Mouse (Mus musculus) embryonic facial prominence, embryonic 10.5 days (tissue): Measurements from ENCODE around the gene Sv2c. TPM values are rescaled to one million over a fixed set of nuclear protein-coding genes. Genes with fewer than 3 reads are reported as not detected.

Source experiments
- DNase-seq: peaks from one replicate; pipeline ENCODE4 v3.0.0-alpha.2; 2017; ENCODE audit warnings: low spot score
- H3K27ac ChIP-seq: fragments of 300-500 bp; sonication (generic); replicated peaks from 2 replicates; pipeline ENCODE4 v1.5.1; 2016; ENCODE audit warnings: mild to moderate bottlenecking
- H3K27me3 ChIP-seq: fragments of 300-500 bp; sonication (generic); replicated peaks from 2 replicates; pipeline ENCODE4 v1.6.1; 2016; ENCODE audit warnings: low read depth, mild to moderate bottlenecking; ENCODE audit not compliant: poor library complexity, severe bottlenecking
- H3K36me3 ChIP-seq: fragments of 300-500 bp; sonication (generic); replicated peaks from 2 replicates; pipeline ENCODE4 v1.6.1; 2016; ENCODE audit warnings: mild to moderate bottlenecking, moderate library complexity
- H3K4me1 ChIP-seq: fragments of 300-500 bp; sonication (generic); 2 replicates; pipeline ENCODE4 v1.6.1; 2016
- H3K4me3 ChIP-seq: fragments of 300-500 bp; sonication (generic); 2 replicates; pipeline ENCODE4 v1.5.1; 2016; ENCODE audit warnings: mild to moderate bottlenecking, moderate library complexity
- H3K9me3 ChIP-seq: fragments of 300-500 bp; sonication (generic); 2 replicates; pipeline ENCODE4 v1.6.1; 2016; ENCODE audit warnings: mild to moderate bottlenecking
- WGBS: fragments of 180-500 bp; shearing (Covaris S2); methylation state at CpG from one replicate; pipeline ENCODE4 v1.1.7; 2016; 5-methylcytosine and 5-hydroxymethylcytosine counted together
- polyA plus RNA-seq: library from polyadenylated mRNA; unstranded; fragments of >200 nt; fragmentation: Nextera tagmentation; extraction: Ambion mirVana; gene quantifications from 2 replicates; pipeline ENCODE4 v1.2.1, GENCODE M21; 2016

The Sv2c gene
- polyA plus RNA-seq, 1 experiment from 2014 or later = 0.87 TPM

DNA sequence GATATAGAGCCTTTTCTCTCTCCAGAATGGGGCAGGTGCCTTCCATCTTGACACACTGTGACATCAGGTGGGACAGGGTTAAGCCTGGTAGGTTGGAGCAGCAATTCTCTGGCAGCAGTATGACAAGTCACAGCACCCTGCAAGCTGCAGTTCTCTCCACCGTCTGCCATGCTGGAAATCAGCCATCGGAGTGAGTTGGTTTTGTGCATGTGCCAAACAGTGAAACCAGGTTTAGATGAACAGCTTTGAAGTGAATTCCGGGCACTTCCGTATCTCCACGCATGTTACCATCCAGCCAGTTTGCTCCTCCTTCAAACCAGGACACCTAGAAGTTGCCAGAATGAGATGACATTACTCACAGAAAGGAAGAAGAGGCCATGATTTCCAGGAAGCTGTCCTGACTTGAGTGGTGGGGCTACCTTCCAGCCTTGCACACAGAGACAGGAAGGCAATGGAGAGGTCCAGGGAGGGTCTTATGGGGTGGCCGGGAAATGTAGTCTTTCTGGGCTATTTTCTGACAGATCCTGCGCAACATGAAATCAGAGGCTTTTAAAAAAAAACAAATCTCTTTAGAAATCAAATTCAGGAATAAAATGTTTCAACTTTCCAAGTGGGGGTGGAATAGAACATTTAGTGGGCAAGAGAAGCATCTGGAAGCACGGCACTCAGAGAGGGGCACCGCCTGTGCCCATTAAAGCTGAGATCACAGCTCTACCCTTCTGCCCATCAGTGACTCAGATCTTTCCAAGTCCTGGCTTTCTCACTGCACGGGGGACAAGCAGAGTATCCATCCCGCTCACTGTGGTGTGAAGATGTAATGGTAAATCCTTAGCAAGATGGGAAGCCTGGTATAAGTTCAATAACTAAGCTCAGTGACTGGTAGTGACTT lies 220.0 kb downstream of the Sv2c start:
- no peaks in the 10 kb centered on the region for H3K27me3 ChIP-seq
- no peaks in the 10 kb centered on the region for H3K36me3 ChIP-seq
- H3K4me1 ChIP-seq = peaks cover 21% of the 10 kb centered on the region
- no peak overlapping the region for H3K4me3 ChIP-seq
- H3K9me3 ChIP-seq = no peaks in the 10 kb centered on the region
- 92% methylated on average over 11 of the region's 11 CpGs for WGBS
- no peak for DNase-seq
- H3K27ac ChIP-seq = no peak overlapping the region

DNA sequence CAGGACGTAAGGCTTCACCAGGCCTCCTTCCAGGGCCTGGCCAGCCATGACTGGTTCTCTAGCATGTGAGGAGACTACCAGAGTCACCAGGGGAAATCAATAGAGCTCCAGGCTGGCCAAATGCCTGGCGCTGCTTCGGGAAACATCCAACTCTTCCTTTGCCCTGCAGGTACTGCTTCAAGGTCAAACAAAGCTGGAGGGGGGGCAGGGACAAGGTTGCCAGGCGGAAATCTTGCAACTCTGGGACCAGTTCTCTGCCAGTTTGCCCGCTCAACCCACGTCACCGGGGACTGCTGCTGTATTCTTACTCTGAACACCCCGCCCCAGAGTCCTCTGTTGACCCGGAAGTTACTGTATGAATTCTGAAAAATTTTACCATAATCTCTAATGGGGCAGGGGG lies 222.1 kb downstream of the Sv2c start:
- no peak overlapping the region for H3K4me3 ChIP-seq
- no peak for DNase-seq
- no peaks in the 10 kb centered on the region for H3K9me3 ChIP-seq
- H3K36me3 ChIP-seq = no peaks in the 10 kb centered on the region
- peaks cover 21% of the 10 kb centered on the region for H3K4me1 ChIP-seq
- 76% methylated on average over 9 of the region's 9 CpGs for WGBS
- H3K27me3 ChIP-seq = no peaks in the 10 kb centered on the region
- no peak overlapping the region for H3K27ac ChIP-seq

DNA sequence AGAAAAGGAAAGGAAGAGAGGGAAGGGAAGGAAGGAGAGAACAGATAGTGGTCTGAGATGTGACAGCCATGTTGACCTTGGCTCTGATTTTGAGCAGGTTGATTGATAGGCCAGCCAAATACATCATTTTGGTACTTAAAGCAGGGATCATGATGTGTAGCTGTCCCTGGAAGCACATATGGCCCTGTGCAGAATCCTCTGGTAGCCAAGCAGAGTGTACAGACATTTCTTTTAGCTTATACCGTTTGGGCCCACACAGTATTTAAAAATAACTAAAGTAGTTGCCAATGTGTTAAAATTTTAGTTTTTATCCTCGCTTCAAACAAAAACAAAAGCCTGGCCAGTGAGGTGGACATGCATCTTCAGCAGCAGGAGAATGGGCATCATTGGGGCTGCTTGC lies 223.1 kb downstream of the Sv2c start:
- WGBS = 87% methylated on average over 2 of the region's 2 CpGs
- H3K9me3 ChIP-seq = no peaks in the 10 kb centered on the region
- H3K4me1 ChIP-seq = peaks cover 21% of the 10 kb centered on the region
- DNase-seq = no peak
- no peak overlapping the region for H3K4me3 ChIP-seq
- H3K36me3 ChIP-seq = no peaks in the 10 kb centered on the region
- no peaks in the 10 kb centered on the region for H3K27me3 ChIP-seq
- no peak overlapping the region for H3K27ac ChIP-seq

Other genes starting within 250 kb of the Sv2c start
- 11.0 and 11.1 TPM in 2 replicates for gene Iqgap2, start 240.7 kb downstream of the Sv2c start, polyA plus RNA-seq
- gene Gm20075, start 51.2 kb downstream of the Sv2c start, polyA plus RNA-seq = 29.0 and 32.2 TPM in 2 replicates
- 0.14 TPM in 1 of 2 replicates, not detected in the other for gene Gm17190, start 50.5 kb downstream of the Sv2c start, polyA plus RNA-seq